Mouse (Mus musculus) cortical plate, adult 2 months (tissue): Measurements from ENCODE around the gene H2al2a.

Experiments used
- CTCF ChIP-seq: fragments of 200-500 bp; IDR thresholded peaks from 2 replicates; pipeline ENCODE4 v1.5.1; 2011; ENCODE audit warnings: mild to moderate bottlenecking, control low read depth, low read length; ENCODE audit not compliant: insufficient read depth; ENCODE audit errors: extremely low read depth
- POLR2A ChIP-seq: fragments of 200-500 bp; IDR thresholded peaks from 2 replicates; pipeline ENCODE4 v1.6.1; 2011; ENCODE audit warnings: mild to moderate bottlenecking, low read length, control low read depth; ENCODE audit not compliant: insufficient read depth; ENCODE audit errors: extremely low read depth

GRCm38 (mm10) chr2:17989115-17989514 lies 7.6 kb downstream of the H2al2a start:
- no peak for TF ChIP-seq CTCF
- TF ChIP-seq POLR2A: no peak
